Mouse (Mus musculus) heart, adult 2 months (tissue): ENCODE data around the gene Mpp5. TPM values are rescaled to one million over a fixed set of nuclear protein-coding genes. Genes with fewer than 3 reads are reported as not detected.

Experiments
- DNase-seq, 2 experiments: peaks; one replicate each; pipeline ENCODE4 v3.0.0; 2021
- H3K27ac ChIP-seq: fragments of 200-600 bp; 2 replicates; pipeline ENCODE4 v1.8.1; 2022
- H3K27me3 ChIP-seq: fragments of 200-500 bp; 2 replicates; pipeline ENCODE4 v1.6.1; 2012; ENCODE audit warnings: mild to moderate bottlenecking, low read length, inconsistent platforms, mixed read lengths; ENCODE audit not compliant: control insufficient read depth, insufficient read depth
- H3K36me3 ChIP-seq: fragments of 200-500 bp; 2 replicates; pipeline ENCODE4 v1.6.1; 2012; ENCODE audit warnings: low read length, inconsistent platforms; ENCODE audit not compliant: control insufficient read depth, insufficient read depth
- H3K4me1 ChIP-seq: fragments of 200-500 bp; 2 replicates; pipeline ENCODE4 v1.6.1; 2011; ENCODE audit warnings: low read length; ENCODE audit not compliant: control insufficient read depth, insufficient read depth
- H3K4me3 ChIP-seq: fragments of 200-600 bp; 2 replicates; pipeline ENCODE4 v1.8.1; 2022
- H3K79me2 ChIP-seq: fragments of 200-500 bp; replicated peaks from 2 replicates; pipeline ENCODE4 v1.6.1; 2012; ENCODE audit warnings: mild to moderate bottlenecking, inconsistent platforms, low read length, moderate library complexity, mixed read lengths; ENCODE audit not compliant: control insufficient read depth, insufficient read depth
- H3K9ac ChIP-seq: fragments of 200-500 bp; 2 replicates; pipeline ENCODE4 v1.6.1; 2012; ENCODE audit warnings: low read depth, mild to moderate bottlenecking, control low read depth, inconsistent platforms, low read length, mixed read lengths
- CTCF ChIP-seq: fragments of 200-600 bp; IDR thresholded peaks from 2 replicates; pipeline ENCODE4 v1.8.1; 2022; ENCODE audit warnings: antibody characterized with exemption, mild to moderate bottlenecking, moderate library complexity
- EP300 ChIP-seq: fragments of 200-500 bp; IDR thresholded peaks from 2 replicates; pipeline ENCODE4 v1.6.1; 2011; ENCODE audit warnings: low read depth, low read length, control low read depth; ENCODE audit not compliant: insufficient read depth
- POLR2A ChIP-seq: fragments of 200-500 bp; IDR thresholded peaks from 2 replicates; pipeline ENCODE4 v1.6.1; 2011; ENCODE audit warnings: mild to moderate bottlenecking, low read depth, low read length, control low read depth; ENCODE audit not compliant: insufficient read depth
- WGBS: fragments of 180-500 bp; shearing (Covaris S2); methylation state at CpG from one replicate; pipeline ENCODE4 v1.1.7; 2018; 5-methylcytosine and 5-hydroxymethylcytosine counted together
- intact Hi-C: fragments of 180-260 bp; cut with DNase I; formaldehyde crosslinking; loops from one replicate; pipeline ENCODE4 v1.15.1; 2025
- polyA plus RNA-seq: library from polyadenylated mRNA; depleted of rRNA; stranded (reverse); fragments of >200 nt; gene quantifications from 2 replicates; pipeline ENCODE4 v1.2.3, GENCODE M21; 2012
- total RNA-seq, 2 experiments: library from RNA; stranded (reverse); gene quantifications; 2 replicates each; pipeline ENCODE4 v1.2.3; 2021

The Mpp5 gene
- total and polyA plus RNA-seq, 3 experiments: 2.1 to 19.2 (median 11.1) TPM

- intact Hi-C loops: no loop called here
These were observed 53.1 kb downstream of the Mpp5 start for GRCm38 (mm10) chr12:78801836-78802235.

DNA sequence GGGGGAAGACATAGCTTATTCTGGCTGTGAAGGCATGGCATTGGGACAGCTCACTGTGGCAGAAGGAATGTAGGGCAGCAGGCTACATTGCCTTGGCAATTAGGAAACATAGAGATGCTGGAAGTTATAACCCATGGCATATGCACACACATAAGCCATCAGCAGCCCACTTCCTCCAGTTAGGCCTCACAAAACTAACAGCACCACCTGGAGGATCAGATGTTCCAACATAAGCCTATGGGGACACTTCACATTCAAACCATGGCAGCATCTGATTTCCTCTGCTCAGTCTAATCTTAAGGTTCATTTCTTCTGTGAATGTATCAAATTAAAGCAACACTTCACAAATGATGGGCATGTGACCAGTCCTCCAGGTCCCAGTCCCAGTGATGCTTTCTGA, 65.7 kb downstream of the Mpp5 start:
- Histone ChIP-seq H3K4me1 (no peaks in the 10 kb centered on the region), H3K4me3 (no peak overlapping the region), H3K27me3 (no peaks in the 10 kb centered on the region), H3K9ac (no peak overlapping the region), H3K36me3 (no peaks in the 10 kb centered on the region), H3K79me2 (no peaks in the 10 kb centered on the region), H3K27ac (no peak overlapping the region)
- no peak for DNase-seq
- TF ChIP-seq EP300 (no peak), CTCF (peak; percentile 57), POLR2A (no peak)
- intact Hi-C loops: loop anchor here (2.0 to 10.0 kb wide), 3 partner anchors 480 to 760 kb away; no protein-coding TSS in a partner anchor

More at GRCm38 (mm10) chr12:78801836-78802235, 53.1 kb downstream of the Mpp5 start:
- no peak for DNase-seq
- H3K4me1 ChIP-seq: no peaks in the 10 kb centered on the region
- no peaks in the 10 kb centered on the region for H3K79me2 ChIP-seq
- H3K27me3 ChIP-seq: no peaks in the 10 kb centered on the region
- TF ChIP-seq POLR2A (no peak), EP300 (no peak), CTCF (no peak)
- H3K4me3 ChIP-seq: no peak overlapping the region
- H3K9ac ChIP-seq: no peak overlapping the region
- no peaks in the 10 kb centered on the region for H3K36me3 ChIP-seq
- no peak overlapping the region for H3K27ac ChIP-seq

- no peaks in the 10 kb centered on the region for H3K4me1 ChIP-seq
- H3K27me3 ChIP-seq: no peaks in the 10 kb centered on the region
- no peak overlapping the region for H3K27ac ChIP-seq
- no peak overlapping the region for H3K9ac ChIP-seq
- H3K36me3 ChIP-seq: peaks cover 4% of the 10 kb centered on the region
- no peak overlapping the region for H3K4me3 ChIP-seq
- H3K79me2 ChIP-seq: no peaks in the 10 kb centered on the region
- 77% methylated on average over 2 of the region's 2 CpGs for WGBS
- intact Hi-C loops: no loop called here
- DNase-seq: no peak
- no peak for TF ChIP-seq EP300
- no peak for TF ChIP-seq POLR2A
- no peak for TF ChIP-seq CTCF
These were observed 85.8 kb downstream of the Mpp5 start for GRCm38 (mm10) chr12:78834496-78834895.

DNA sequence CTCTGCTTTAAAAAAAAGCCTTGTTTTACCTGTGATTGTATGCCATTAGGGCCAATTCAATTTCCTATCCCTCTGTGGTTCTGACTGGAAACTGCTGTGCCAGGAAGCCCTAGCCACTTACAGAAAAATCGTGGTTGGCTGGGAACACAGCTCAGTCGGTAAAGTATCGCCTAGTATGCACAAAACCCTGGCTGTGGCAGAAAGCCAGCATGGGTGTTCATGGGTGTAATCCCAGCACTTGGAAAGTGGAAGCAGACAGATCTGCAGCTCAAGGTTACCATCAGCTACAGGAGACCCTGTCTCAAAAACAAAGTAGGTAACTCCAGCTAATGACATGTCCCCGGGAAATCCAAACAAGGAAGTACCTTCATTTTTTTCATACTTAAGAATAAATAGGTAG, 91.2 kb downstream of the Mpp5 start:
- no peak for DNase-seq
- Histone ChIP-seq H3K9ac (no peak overlapping the region), H3K4me3 (no peak overlapping the region), H3K4me1 (no peaks in the 10 kb centered on the region), H3K79me2 (no peaks in the 10 kb centered on the region), H3K27me3 (no peaks in the 10 kb centered on the region), H3K36me3 (peaks cover 4% of the 10 kb centered on the region), H3K27ac (no peak overlapping the region)
- WGBS: 60% methylated on average over 4 of the region's 4 CpGs
- TF ChIP-seq EP300: no peak
- TF ChIP-seq CTCF: no peak
- intact Hi-C loops: no loop called here

GRCm38 (mm10) chr12:78842429-78842828, 93.7 kb downstream of the Mpp5 start:
- no peak overlapping the region for H3K27ac ChIP-seq
- H3K36me3 ChIP-seq: peaks cover 4% of the 10 kb centered on the region
- no peaks in the 10 kb centered on the region for H3K79me2 ChIP-seq
- no peak overlapping the region for H3K9ac ChIP-seq
- no peaks in the 10 kb centered on the region for H3K4me1 ChIP-seq
- DNase-seq: no peak
- H3K27me3 ChIP-seq: no peaks in the 10 kb centered on the region
- intact Hi-C loops: no loop called here
- no peak for TF ChIP-seq EP300
- no peak for TF ChIP-seq POLR2A
- no peak for TF ChIP-seq CTCF
- no peak overlapping the region for H3K4me3 ChIP-seq
- WGBS: 98% methylated on average over 1 of the region's 1 CpGs

- H3K9ac ChIP-seq: no peak overlapping the region
- intact Hi-C loops: no loop called here
- no peak for DNase-seq
- H3K4me1 ChIP-seq: no peaks in the 10 kb centered on the region
- H3K79me2 ChIP-seq: no peaks in the 10 kb centered on the region
- H3K27me3 ChIP-seq: no peaks in the 10 kb centered on the region
- H3K27ac ChIP-seq: no peak overlapping the region
- no peak for TF ChIP-seq POLR2A
- no peak for TF ChIP-seq CTCF
- no peak for TF ChIP-seq EP300
- no peaks in the 10 kb centered on the region for H3K36me3 ChIP-seq
- no peak overlapping the region for H3K4me3 ChIP-seq
- 87% methylated on average over 4 of the region's 4 CpGs for WGBS
These were observed 99.5 kb downstream of the Mpp5 start for GRCm38 (mm10) chr12:78848246-78848645.
